Mouse (Mus musculus) heart, postnatal 0 days (tissue): ENCODE results near the gene Esr1.

ENCODE experiments used
- CTCF ChIP-seq: IDR thresholded peaks from 2 replicates; pipeline ENCODE4 v1.5.1; 2016; ENCODE audit warnings: antibody characterized with exemption, control low read depth, low read depth
- EP300 ChIP-seq: IDR thresholded peaks from 2 replicates; pipeline ENCODE4 v1.6.1; 2016; ENCODE audit warnings: antibody characterized with exemption, low read depth

DNA sequence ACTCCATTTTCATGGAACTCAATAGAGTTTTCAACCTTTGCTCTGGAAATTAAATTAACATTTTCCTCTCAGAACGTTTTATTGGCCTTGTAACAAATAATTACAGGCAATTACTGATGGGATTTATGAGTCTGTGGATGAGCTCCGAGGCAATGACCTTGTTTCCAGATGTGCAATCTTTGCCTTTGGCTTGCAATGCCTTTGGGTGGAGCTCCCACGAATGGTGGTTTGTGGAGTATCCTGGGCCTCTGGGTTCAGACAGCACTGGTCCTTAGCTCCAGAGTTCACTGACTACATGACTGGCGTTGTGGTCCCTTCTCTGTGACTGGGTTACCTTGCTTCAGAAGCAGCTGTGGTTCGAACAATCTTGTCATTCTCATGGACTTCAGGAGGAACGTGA, 122.6 kb downstream of the Esr1 start:
- TF ChIP-seq EP300 (no peak), CTCF (no peak)
